Mouse (Mus musculus): ENCODE results near the gene Notch2.

The Notch2 gene

DNA sequence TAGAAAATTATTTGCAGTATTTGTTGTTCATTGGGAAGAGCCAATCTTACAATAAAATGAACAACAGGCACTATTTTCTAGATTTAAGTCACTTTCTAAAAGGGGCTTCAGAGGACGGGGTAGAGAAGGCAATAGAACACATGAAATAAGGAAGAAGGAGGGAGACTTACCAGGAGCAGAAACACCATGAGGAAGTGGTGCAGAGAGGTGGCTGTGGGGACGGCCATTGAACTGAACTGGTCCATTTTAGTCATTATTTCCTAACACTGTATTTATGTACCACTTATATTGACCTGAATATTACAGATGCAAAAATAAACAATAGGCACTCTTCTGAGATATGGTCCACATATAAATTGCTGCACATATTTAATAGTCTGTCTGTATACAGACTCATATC, 143.7 kb downstream of the Notch2 start:
- no peak for DNase-seq (ENCODE audit: low spot score)

DNA sequence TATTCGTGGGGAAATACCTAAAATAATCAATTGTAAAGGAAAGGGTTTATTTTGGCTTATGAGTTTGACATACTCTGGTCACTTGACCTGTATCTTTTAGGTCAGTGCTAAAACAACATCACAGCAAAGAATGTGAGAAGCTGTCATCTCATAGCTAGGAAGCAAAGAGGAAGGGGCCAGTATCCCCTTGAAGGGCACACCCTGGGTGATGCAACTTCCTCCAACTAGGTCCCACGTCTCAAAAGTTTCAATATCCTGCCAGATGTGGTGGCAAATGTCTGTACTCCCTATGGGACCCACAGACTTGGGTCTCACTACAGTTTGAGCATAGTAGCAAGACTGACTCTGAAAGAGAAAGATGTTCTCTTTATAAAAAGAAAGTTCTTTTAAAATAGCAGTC, 144.3 kb downstream of the Notch2 start:
- no peak for DNase-seq (ENCODE audit: low spot score)

DNA sequence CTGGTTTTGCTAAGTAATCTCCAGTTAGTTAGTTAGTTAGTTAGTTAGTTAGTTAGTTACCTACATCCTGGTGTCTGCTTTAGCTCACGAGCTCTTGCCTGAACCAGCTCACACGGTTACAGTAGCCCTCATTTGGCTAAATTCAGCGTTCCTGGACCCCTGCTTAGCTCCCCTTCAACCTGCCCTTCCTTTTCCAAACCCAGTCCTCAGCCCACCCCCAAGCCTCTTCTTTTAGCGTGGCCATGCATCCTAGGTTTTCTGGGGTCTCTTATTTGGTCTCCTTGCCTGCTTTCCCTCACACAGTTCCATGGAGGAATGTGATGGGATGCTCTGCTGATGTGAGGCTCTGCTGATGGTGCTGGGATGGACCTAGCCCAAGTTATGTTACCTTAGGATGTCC, 145.3 kb downstream of the Notch2 start:
- no peak for DNase-seq (ENCODE audit: low spot score)

DNA sequence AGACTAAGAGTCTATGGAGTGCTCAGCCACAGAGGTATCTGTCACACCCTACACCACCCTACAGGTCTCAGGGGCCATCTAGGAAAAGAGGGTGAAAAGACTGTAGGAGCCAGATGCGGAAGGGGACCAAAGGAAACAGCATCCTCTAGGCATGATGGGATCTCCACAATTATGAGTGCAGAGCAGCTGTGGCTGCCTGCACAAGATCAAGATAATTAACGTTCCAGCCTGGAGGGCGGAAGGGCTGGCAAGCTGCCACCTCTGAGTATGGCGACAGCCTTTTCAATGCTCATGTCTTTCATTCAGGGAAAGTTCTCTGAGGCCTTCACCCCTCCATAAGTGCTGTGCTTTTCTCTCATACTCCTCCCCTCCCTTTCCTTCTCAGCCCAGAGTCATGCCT, 146.0 kb downstream of the Notch2 start:
- no peak for DNase-seq (ENCODE audit: low spot score)

DNA sequence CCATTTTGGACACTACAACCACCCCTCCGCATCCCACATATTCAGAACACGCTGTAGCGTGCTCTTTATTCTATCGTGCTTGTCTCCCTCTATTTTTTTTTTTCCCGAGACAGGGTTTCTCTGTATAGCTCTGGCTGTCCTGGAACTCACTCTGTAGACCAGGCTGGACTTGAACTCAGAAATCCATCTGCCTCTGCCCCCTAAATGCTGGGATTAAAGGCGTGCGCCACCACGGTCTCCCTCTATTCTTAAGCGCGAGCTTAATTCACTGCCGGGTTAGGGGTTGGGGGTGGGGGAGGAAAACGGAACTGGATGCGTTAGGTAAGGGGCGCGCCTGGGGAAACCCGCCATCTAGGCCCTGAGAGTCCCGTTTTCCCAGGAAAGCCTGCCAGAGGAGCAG, 147.0 kb downstream of the Notch2 start, which contains the start of gene Adam30:
Gene Adam30, plus strand, starts transcription at position 301 of the 400 bp plus-strand sequence.
- DNase-seq (ENCODE audit: low spot score), result no peak

DNA sequence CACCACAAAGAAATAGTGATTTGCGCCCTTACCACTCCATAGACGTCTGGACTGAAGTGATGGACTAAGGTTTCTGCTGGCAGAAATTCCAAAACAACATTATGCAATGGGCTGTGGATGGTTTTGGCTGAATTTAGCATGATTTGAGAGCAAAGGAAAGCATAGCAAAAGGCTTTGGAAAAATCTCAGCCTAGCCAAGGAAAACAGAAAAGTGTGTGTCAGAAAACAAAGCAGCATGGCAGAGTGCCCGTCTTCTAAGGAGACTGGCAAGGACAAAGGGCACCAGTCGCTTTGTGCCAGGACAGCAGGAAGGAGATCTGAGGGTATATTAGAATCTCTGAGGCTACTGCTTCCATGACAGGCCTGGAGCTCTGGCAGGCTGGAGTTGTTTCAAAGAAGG, 165.0 kb downstream of the Notch2 start:
- no peak for DNase-seq (ENCODE audit: low spot score)

DNA sequence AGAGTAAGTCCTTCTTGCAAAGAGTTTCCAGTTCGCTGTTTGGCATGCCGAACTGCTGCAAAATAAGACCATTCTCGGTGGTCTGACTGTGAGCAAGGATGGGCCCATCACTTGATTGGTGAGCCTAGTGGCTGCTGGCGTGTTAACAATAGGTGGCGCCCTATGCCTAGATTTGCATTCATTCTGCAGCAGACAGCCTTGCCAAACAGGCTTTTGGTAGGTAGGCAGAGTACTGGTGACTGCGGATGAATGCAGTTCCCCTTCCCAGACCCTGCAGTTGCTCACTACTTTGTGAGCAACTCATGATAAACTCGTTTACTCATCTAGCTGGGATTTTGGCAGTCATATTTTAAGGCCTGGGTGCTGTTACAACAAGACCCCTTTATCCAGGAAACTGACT, 167.5 kb downstream of the Notch2 start:
- DNase-seq (ENCODE audit: low spot score), result peak; percentile 81

DNA sequence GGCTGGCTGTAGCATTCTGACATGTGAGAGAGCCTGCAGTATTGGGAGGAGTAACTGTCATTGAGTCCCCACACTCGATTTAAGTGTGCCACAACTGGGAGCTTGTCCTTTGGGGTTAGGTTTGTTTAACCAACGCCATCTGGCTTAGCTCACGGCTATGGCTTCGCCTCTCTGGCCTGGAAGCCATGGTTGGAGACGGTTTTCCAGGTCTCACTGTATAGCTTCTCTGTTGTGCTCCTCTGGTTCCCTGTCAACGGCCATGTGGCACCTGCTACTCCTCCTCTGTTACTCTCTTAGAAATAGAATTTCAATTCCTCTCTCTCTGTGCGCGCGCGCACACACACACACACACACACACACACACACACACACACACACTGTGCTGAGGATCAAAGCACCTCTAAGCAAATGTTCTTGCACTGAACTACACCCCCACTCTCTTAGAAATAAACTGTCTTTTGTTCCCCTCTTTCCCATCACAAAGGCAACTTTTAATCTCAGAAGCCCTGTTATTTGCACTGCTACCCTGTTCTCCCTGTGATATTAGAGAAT, 171.9 kb downstream of the Notch2 start:
- DNase-seq (ENCODE audit: low spot score), result no peak

DNA sequence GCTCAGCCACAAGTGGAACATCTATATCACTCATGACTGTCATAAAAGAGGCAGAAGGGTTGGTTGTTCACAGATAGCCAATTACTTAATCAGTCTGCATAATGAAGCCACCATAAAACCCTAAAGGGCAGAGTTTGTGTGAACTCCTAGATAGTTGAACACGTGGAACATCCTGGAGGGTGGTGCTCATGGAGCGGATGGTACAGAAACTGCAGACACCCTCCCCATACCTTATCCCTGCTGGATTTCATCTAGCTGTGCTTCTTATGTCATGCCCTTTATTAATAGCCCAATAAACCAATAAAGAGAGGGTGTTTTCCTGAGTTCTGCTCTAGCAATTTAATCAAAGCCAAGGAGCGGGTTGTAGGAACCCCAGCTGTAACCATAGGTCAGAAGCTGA, 174.4 kb downstream of the Notch2 start:
- DNase-seq (ENCODE audit: low spot score), result no peak

DNA sequence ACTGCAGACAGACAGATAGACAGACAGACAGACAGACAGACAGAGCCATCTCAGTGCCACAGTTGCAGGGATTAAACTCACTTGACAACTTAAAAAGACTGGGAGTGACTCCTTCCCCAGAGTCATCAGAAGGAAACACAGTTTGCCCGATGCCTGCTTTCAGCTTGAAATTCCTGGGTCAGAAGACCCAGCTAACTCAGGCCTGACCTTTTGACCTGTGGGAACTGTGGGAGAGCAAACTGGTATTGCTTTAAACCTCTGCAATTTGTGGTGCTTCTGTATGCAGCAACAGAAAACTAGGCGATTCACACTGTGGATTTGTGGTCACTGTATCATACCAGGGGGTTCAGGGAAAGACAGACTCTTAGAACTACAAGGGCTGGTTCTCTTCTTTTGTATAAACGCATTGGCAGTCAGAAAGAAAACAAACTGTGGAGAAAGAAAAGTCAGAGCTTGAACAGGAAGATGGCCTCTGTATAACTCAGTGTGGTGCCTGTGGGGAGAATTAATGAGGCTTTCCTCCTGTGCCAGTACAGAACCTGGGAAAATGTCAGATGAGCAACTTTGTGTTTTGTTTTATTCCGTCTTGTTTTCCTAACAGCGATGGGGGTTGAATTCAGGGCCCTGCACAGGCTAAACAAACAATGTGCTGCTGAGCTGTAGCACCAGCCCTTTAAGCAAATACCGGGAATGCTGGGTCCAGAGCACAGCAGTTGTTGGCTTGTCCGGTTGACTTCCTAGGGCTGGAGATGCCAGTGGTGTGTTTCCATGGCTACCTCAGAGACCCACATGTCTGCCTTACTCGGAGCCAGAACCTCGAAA, 184.6 kb downstream of the Notch2 start:
- peak; percentile 80 for DNase-seq (ENCODE audit: low spot score)

DNA sequence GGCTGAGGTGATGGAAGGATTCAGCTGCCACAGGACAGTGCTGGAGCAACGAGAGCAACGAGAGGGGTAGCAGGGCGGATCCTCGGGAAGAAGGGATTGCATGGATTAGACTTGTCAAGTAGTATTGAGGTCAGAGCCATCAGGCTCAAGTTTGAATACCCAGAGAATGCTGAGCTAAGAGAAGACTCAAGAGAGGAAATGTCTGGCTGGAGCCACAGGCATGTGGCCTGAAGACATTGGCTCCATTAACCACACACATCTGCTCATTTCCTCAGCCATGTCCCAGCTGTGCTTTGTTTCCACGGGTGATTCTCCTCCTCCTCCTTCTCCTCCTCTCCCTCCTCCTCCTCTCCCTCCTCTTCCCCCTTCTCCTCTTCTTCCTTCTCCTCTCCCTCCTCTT, 186.4 kb downstream of the Notch2 start:
- DNase-seq (ENCODE audit: low spot score), result no peak
